Mouse (Mus musculus) bone marrow macrophage, adult 2 months (primary cell): ENCODE measurements around the gene Tgfbr3.

ENCODE experiments used
- CTCF ChIP-seq: IDR thresholded peaks from 2 replicates; pipeline ENCODE4 v1.5.1; 2012; ENCODE audit warnings: low read depth, mild to moderate bottlenecking, low read length, moderate library complexity
- POLR2A ChIP-seq: IDR thresholded peaks from 2 replicates; pipeline ENCODE4 v1.6.1; 2012; ENCODE audit warnings: mild to moderate bottlenecking, low read depth, low read length, borderline replicate concordance

DNA sequence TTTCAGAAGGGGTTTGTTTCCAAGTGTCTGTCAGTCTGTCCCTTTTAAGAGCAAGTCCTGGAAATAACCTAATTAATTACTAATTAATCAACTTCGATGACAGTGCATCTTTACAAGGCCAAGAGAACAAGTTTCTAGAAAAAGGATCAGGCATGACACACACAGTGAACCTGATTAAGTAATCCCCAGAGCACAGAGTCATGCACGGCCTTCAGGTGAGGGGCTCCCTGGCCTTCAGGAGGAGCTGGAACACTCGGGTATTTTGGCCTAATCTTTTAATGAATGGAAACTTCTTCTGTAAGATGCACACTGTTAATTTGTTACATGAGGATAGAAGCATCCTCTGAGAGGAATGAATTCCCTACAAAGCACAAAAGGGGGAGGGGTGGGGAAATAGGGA, 215.9 kb downstream of the Tgfbr3 start:
- no peak for TF ChIP-seq CTCF
- TF ChIP-seq POLR2A = no peak
